Mouse (Mus musculus): ENCODE results near the gene Pcsk5.

- TF ChIP-seq POLR2A (IDR thresholded peaks at IDR 0.05; ENCODE audit: extremely low read depth, insufficient read depth, low read length), result no peak
- TF ChIP-seq CTCF (IDR thresholded peaks at IDR 0.05; ENCODE audit: extremely low read depth, insufficient read depth, low read length), result no peak
These were observed 436.9 kb downstream of the Pcsk5 start for GRCm38 (mm10) chr19:17400571-17400970.

Measured in cortical plate, adult 2 months (tissue).